Mouse (Mus musculus): ENCODE measurements around the gene Ccdc148.

GRCm38 (mm10) chr2:58797506-58797905 lies 363.0 kb downstream of the Ccdc148 start:
- no peak for TF ChIP-seq MYOG (IDR thresholded peaks at IDR 0.05; ENCODE audit: control insufficient read depth in 1 of 3, insufficient read depth in 1 of 3, insufficient read length in 2 of 3, low read depth in 2 of 3)
- TF ChIP-seq USF1 (IDR thresholded peaks at IDR 0.05; ENCODE audit: low read depth): no peak
- no peak for TF ChIP-seq SRF (IDR thresholded peaks at IDR 0.05; ENCODE audit: control insufficient read depth, insufficient read length, low read depth)
- no peak for TF ChIP-seq POLR2A (IDR thresholded peaks at IDR 0.05; ENCODE audit: insufficient read length, low read depth)
- no peak for TF ChIP-seq E2F4 (IDR thresholded peaks at IDR 0.05; ENCODE audit: insufficient read depth)
- no peak for TF ChIP-seq TCF12 (IDR thresholded peaks at IDR 0.05; ENCODE audit: insufficient read depth, poor library complexity, severe bottlenecking)
- no peak for TF ChIP-seq MAX (IDR thresholded peaks at IDR 0.05; ENCODE audit: low read depth)
- TF ChIP-seq POLR2AphosphoS2 (IDR thresholded peaks at IDR 0.05; ENCODE audit: insufficient read length, low read depth): no peak

Measured in myocyte (in vitro differentiated cells).